Mouse (Mus musculus) thymus, postnatal 0 days (tissue): Measurements from ENCODE around the gene Pcsk5. TPM values are rescaled to one million over a fixed set of nuclear protein-coding genes. Genes with fewer than 3 reads are reported as not detected.

Source experiments
- DNase-seq: peaks from one replicate; pipeline ENCODE4 v3.0.0-alpha.2; 2015; ENCODE audit warnings: low spot score
- polyA plus RNA-seq: library from polyadenylated mRNA; unstranded; fragments of >200 nt; fragmentation: Nextera tagmentation; extraction: Ambion mirVana; gene quantifications from 2 replicates; pipeline ENCODE4 v1.2.1, GENCODE M21; 2015

Gene Pcsk5
- polyA plus RNA-seq, 1 experiment from 2014 or later = 1.4 TPM

- DNase-seq = no peak
These were observed 260.0 kb downstream of the Pcsk5 start for GRCm38 (mm10) chr19:17577412-17577811.

DNA sequence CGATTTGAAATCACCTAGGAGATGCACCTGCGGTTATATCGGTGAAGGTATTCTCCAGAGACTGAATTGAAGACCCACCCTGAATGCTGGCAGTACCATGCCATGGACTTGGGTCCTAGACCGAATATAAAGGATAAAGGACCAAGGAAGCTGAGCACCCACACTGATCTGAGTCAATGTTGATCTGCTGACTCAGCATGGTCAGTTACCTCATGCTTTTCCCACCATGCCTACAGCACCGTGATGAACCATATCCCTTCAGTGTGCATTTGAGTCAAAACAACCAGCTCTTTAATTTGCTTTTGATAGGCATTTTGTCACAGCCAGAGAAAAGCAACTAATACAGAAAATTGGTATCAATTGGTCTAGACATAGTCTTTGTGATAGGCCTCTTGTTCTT lies 262.9 kb downstream of the Pcsk5 start:
- no peak for DNase-seq

- no peak for DNase-seq
These were observed 265.1 kb downstream of the Pcsk5 start for GRCm38 (mm10) chr19:17572315-17572714.

DNA sequence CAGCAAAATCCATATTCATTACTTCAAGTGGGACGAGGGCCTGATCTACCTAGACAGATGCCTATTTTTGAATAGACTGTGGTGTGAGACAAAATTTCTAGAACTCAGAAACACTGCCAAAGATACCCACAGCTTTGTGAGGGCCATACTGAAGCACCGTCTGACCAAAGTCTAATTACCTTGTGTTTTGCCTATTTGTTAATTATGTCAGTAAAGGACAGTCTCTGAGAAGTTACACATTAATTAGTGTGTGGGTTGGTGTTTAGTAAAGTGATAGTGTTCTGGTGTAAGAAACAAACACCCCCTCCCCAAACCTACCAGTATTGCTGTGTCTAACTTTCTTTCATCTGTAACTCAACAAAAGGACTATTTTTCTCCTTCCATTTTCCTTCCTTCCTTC lies 266.5 kb downstream of the Pcsk5 start:
- DNase-seq = no peak

- DNase-seq = no peak
These were observed 270.2 kb downstream of the Pcsk5 start for GRCm38 (mm10) chr19:17567264-17567663.

DNA sequence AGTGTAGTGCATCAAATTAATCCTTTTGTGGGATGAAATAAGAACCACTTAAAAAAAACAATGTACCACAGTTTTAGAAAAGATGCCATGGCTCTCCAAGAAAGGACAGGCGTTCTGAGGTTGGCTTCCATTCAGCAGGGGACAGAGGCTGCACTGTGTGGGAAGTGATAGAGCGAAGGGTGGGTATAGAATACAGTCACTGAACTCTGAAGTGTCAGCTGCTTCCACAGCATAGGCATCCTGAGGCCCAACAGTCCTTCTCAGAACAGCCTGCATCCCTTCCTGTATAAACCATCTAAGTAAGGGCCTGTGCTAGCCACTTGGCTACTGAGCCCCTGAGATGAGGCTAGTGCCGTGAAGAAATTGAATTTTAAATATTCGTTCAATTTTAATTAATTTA lies 271.3 kb downstream of the Pcsk5 start:
- no peak for DNase-seq

GRCm38 (mm10) chr19:17558764-17559163 lies 278.7 kb downstream of the Pcsk5 start:
- no peak for DNase-seq

DNA sequence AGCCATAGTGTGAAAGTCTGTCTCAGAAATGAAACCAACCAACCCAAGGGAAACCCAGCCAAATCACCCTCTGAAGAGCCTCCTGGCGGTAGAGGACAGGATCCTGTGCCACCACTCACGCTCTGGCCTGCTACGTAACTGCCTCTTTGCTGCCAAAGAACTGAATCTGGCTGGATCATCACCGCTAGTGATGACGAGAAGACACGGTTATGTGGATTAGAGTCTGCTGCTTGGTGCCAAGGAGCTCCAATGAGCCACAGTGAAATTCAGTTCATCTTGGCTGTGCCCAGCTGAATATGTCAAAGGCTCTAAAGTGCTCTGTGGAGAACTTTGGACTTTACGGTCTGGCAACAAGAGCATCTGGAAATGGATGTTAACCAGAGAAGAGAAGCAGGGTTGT lies 282.3 kb downstream of the Pcsk5 start:
- DNase-seq = no peak

GRCm38 (mm10) chr19:17554571-17554970 lies 282.9 kb downstream of the Pcsk5 start:
- DNase-seq = no peak

GRCm38 (mm10) chr19:17553396-17554100 lies 283.9 kb downstream of the Pcsk5 start:
- no peak for DNase-seq

- DNase-seq = no peak
These were observed 308.5 kb downstream of the Pcsk5 start for GRCm38 (mm10) chr19:17528746-17529532.

GRCm38 (mm10) chr19:17525558-17525957 lies 311.9 kb downstream of the Pcsk5 start:
- DNase-seq = no peak

- DNase-seq = no peak
These were observed 323.0 kb downstream of the Pcsk5 start for GRCm38 (mm10) chr19:17514456-17514855.

DNA sequence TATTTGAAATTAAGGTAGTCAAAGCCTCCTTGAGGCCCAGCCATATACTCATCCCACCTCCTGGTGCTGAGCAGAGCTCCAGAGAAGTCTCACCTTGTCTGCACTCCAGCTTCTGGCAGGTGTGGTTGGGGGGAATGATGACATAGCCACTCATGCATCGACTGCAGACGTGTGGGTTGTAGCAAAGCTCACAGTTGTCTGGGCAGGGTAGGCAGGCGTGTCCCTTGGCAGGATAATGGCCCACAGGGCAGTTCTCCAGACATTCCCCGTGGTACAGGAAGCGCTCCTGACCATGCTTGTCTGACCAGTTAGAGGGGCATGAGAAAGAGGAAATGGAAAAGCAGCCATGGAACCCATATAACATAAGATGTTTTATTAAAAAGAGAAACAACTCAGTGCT lies 326.1 kb downstream of the Pcsk5 start:
- no peak for DNase-seq

DNA sequence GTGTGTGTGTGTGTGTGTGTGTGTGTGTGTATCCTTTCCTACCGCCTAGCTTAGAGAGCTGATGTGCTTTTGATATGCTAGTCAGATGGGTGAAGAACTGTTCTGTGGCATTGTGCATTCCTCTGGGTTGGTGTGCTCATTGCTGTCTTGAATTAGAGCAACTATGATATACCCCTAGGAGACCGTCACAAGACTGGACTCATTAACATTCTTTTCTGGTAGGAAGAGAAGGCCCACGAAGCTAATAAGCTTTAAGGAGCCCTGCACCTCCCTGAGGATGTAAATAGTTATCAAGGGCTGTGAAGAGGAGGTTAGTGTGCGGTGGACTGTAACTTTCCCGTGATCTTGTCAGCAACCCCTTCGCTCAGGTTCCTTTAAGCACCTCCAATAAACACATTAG lies 333.2 kb downstream of the Pcsk5 start:
- no peak for DNase-seq

DNA sequence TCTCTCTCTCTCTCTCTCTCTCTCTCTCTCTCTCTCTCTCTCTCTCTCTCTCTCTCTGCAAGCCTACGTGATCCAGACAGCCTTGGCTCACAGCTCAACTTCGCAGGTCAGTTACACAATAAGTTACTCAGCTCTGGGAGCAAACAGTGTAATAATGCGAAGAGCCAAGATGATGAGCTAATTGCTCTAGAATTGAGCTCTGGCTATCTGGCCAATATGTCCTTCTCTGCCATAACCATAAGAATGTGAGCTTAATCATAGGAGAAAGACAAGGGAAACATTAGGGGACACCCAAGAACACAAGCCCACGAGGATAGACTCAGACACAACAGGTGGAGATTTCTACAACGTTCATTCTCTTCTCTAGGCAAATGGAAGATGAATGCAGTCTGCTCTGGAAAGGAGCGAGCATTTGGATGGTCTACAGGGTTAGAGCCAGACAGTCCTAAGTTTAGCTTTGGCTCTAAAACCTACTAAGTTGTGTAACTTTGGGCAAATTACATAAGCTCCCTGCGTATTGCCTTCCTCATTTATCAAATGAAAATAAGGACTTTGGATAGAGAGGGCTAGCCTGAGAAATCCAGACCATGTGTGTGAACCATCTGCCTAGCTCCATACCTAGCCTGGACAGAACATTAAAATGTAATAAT lies 338.7 kb downstream of the Pcsk5 start:
- DNase-seq = no peak

DNA sequence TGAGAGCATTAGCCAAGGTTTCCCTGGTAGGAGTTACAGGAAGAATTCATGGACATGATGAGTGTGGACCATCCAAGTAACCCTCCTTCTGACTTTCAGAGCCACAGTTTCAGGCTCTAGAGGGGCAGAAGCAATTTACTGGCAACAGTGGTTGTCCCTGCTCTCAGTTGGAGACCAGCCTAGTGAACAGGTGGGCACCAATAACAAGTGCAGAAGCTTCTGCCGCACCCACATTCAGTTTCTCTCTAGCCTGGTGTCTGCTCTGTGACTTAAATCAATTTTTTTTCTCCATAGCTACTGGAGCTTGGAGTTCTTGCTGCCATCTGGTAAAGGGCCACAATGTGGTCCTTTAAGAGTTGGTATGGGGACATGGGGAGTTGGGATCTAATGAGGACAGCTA lies 341.3 kb downstream of the Pcsk5 start:
- no peak for DNase-seq

- no peak for DNase-seq
These were observed 345.4 kb downstream of the Pcsk5 start for GRCm38 (mm10) chr19:17491822-17492544.

GRCm38 (mm10) chr19:17491322-17491721 lies 346.1 kb downstream of the Pcsk5 start:
- DNase-seq = no peak

DNA sequence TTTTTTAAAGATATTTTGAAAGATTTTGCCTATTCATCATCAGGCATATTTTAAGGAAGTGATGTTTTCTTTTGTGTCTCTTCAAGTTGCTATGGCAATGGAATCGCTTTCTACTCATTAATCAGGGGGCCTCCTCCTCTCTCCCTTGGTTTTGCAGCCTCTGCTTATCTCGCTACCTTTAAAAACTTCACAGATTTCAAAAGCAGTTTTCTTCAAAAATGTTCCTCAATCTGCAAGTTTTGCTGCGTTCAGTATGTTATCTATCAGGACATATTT lies 347.6 kb downstream of the Pcsk5 start:
- DNase-seq = no peak

- no peak for DNase-seq
These were observed 348.2 kb downstream of the Pcsk5 start for GRCm38 (mm10) chr19:17489041-17489865.
